Mouse (Mus musculus) bone marrow, adult 2 months (tissue): ENCODE results near the gene Abhd8. TPM values are rescaled to one million over a fixed set of nuclear protein-coding genes. Genes with fewer than 3 reads are reported as not detected.

Experiments used
- H3K27ac ChIP-seq: fragments of 200-500 bp; 2 replicates; pipeline ENCODE4 v1.5.1; 2012; ENCODE audit warnings: low read depth, mild to moderate bottlenecking, control low read depth, inconsistent platforms, low read length; ENCODE audit not compliant: control insufficient read depth, poor library complexity, insufficient read depth
- H3K4me1 ChIP-seq: fragments of 200-500 bp; 2 replicates; pipeline ENCODE4 v1.6.1; 2011; ENCODE audit warnings: low read length; ENCODE audit not compliant: control insufficient read depth, insufficient read depth
- H3K4me3 ChIP-seq: fragments of 200-500 bp; replicated peaks from 2 replicates; pipeline ENCODE3; 2011; ENCODE audit warnings: mild to moderate bottlenecking, low read depth, low read length, control low read depth; ENCODE audit not compliant: control insufficient read depth
- CTCF ChIP-seq: fragments of 200-500 bp; IDR thresholded peaks from 2 replicates; pipeline ENCODE4 v1.5.1; 2011; ENCODE audit warnings: low read length, control low read depth; ENCODE audit not compliant: control insufficient read depth, insufficient read depth
- POLR2A ChIP-seq: fragments of 200-500 bp; IDR thresholded peaks from 2 replicates; pipeline ENCODE4 v1.6.1; 2011; ENCODE audit warnings: low read depth, mild to moderate bottlenecking, control low read depth, low read length, borderline replicate concordance; ENCODE audit not compliant: control insufficient read depth
- WGBS: fragments of 180-500 bp; shearing (Covaris S2); methylation state at CpG from one replicate; pipeline ENCODE4 v1.1.7; 2018; 5-methylcytosine and 5-hydroxymethylcytosine counted together
- polyA plus RNA-seq: library from polyadenylated mRNA; stranded (reverse); fragments of >200 nt; gene quantifications from 2 replicates; pipeline ENCODE4 v1.2.4, GENCODE M21; 2011; ENCODE audit warnings: low replicate concordance; ENCODE audit not compliant: missing spikeins, insufficient read depth, insufficient read length

Gene Abhd8
- polyA plus RNA-seq, 1 experiment = 9.1 TPM

DNA sequence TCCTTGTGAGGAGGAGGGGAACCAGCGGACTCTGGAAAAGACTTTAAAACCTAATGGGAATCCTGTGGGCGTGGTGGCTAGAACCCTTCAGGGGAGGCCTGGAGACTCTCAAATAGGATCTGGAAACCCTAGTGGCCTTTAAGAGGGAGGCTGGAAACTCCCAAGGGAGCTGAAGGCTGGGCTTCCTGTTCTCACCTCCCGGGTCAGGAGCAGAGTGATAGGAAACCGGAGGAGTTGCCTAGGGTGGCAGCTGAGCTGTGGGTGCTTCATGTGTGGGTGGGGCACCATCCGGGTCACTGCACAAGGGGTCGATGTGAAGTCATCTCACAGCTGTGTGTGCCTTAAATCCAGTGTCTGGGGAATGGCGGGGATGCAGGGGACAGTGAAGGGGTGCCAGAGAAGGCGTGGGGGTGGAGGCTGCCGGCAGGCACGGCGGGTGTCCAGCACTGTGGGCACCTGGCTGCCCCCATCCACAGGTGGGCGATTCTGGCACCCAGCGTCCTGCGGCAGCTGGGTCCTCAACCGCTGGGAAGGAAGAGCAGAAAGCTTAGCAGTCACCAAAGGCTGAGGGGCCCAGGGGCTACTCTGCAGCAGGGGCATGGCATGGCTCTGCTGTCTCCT is 34.5 kb upstream of the Abhd8 start:
- Histone ChIP-seq H3K4me1 (no peaks in the 10 kb centered on the region), H3K4me3 (no peak overlapping the region), H3K27ac (no peak overlapping the region; the same call in 1 of the 2 replicates)
- WGBS = 70% methylated on average over 15 of the region's 15 CpGs
- TF ChIP-seq CTCF = no peak
- TF ChIP-seq POLR2A = no peak

DNA sequence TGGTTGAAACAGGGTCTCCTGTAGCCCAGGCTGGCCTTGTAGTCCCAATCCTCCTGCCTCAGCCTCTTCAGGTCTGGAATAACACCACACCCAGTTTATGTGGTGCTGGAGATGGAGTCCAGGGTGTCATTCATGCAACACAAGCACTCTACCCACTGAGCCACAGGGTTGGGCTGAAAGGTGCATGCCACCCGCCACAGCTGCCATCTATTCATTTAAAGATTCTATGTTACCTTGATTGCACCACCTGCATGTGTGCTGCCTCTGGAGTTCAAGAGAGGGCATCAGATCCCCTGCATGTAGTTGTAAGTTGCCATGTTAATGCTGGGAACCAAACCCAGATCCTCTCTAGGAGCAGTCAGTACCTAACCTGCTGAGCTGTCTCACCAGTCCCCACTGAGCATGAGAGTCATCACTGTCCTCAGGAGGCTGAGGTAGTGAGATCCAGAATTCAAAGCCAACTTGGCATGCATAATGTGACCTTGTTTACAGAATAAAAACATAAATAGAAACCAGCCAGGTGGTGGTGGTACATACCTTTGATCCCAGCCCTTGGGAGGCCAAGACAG is 33.7 kb upstream of the Abhd8 start:
- no peak overlapping the region for H3K27ac ChIP-seq
- TF ChIP-seq POLR2A (no peak), CTCF (no peak)
- 82% methylated on average over 1 of the region's 1 CpGs for WGBS
- H3K4me3 ChIP-seq = no peak overlapping the region
- no peaks in the 10 kb centered on the region for H3K4me1 ChIP-seq

DNA sequence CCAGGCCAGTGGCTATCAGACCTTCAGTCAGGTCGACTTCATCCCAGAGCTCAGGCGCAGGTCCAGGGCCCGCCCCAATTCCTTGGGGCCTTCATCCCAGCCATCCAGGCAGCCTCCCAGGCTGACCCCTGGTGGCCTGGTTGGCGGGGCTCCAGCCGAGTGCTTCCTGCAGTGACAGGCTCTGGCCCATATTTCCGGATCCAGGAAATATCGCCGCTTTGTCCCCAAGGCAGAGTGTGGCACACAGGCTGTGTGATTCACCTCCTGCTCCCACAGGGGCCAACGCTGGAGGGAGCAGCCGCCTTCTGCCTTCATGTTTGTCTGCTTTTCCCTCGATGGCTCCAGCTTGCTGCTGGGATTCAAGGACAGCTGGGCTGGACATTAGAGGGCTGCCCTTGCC is 33.0 kb upstream of the Abhd8 start:
- TF ChIP-seq POLR2A (no peak), CTCF (no peak)
- Histone ChIP-seq H3K27ac (no peak overlapping the region), H3K4me1 (no peaks in the 10 kb centered on the region), H3K4me3 (no peak overlapping the region)
- 67% methylated on average over 11 of the region's 11 CpGs for WGBS

DNA sequence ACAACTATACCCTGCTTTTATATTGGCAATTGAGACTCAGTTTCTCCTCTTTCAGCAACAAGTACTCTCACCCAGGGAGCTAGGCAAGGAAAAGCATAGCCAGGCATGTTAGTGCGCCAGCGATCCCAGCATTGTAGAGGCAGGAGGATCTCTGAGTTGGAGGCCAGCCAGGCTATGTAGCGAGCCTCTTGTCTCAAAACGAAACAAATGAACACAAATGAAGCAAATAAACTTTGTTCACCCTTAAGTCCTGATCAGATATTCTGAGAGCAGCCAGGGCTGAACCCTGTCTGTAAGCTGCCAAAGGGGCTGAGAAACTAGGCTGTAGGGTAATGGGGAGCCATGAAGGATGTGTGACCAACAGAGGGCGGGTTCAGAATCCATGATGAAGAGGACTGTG is 32.4 kb upstream of the Abhd8 start:
- 83% methylated on average over 5 of the region's 5 CpGs for WGBS
- Histone ChIP-seq H3K4me3 (no peak overlapping the region), H3K4me1 (no peaks in the 10 kb centered on the region), H3K27ac (no peak overlapping the region)
- no peak for TF ChIP-seq POLR2A

DNA sequence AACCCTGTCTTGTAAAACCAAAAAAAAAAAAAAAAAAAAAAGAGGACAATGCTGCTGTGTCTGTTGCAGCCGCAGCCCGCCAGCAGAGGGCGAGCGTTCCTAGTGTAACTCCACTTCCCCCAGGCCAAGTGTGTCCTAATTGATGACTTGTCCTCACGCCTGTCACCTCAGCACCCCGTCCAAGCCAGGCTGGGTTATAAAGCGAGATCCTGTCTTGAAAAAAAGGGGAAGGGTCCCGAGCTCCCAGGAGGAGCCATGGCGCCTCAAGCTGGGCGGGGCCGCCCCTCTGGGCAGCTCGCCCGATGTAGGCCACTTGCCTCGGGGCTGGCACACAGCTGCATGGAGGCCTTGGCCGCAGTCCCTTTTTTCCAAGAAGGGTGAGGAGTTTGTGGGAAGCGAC is 31.6 kb upstream of the Abhd8 start:
- TF ChIP-seq POLR2A (0 out of 2 replicates have a peak, but pooled peaks have one; percentile 27), CTCF (peak; percentile 82)
- H3K27ac ChIP-seq = no peak overlapping the region
- WGBS = 29% methylated on average over 16 of the region's 16 CpGs
- H3K4me3 ChIP-seq = no peak overlapping the region
- H3K4me1 ChIP-seq = no peaks in the 10 kb centered on the region

DNA sequence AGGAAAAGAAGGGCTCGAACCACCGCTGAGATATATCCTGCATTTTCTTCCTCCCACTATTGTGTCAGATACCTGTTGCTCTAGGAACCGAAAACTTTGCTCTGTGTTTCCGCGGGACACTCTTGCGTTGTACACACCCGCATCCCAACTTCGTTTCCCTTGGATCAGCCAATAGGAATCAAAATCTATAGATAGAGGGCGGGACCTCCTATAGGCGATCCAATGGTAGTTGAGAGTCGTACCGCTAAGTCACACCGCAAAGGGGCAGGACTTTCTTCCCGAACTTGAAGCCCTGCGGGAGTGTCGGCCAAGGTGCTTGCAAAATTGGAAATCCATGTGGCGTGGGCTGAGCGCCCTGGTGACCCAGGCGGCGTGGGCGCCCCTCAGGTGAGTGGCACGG is 25.0 kb upstream of the Abhd8 start:
- H3K27ac ChIP-seq = peak overlapping the region; percentile 69; the same call in 1 of the 2 replicates
- TF ChIP-seq POLR2A = no peak
- no peak for TF ChIP-seq CTCF
- H3K4me3 ChIP-seq = peak overlapping the region; percentile 85
- peaks cover 3% of the 10 kb centered on the region for H3K4me1 ChIP-seq
- WGBS = under 1% methylated on average over 22 of the region's 22 CpGs

DNA sequence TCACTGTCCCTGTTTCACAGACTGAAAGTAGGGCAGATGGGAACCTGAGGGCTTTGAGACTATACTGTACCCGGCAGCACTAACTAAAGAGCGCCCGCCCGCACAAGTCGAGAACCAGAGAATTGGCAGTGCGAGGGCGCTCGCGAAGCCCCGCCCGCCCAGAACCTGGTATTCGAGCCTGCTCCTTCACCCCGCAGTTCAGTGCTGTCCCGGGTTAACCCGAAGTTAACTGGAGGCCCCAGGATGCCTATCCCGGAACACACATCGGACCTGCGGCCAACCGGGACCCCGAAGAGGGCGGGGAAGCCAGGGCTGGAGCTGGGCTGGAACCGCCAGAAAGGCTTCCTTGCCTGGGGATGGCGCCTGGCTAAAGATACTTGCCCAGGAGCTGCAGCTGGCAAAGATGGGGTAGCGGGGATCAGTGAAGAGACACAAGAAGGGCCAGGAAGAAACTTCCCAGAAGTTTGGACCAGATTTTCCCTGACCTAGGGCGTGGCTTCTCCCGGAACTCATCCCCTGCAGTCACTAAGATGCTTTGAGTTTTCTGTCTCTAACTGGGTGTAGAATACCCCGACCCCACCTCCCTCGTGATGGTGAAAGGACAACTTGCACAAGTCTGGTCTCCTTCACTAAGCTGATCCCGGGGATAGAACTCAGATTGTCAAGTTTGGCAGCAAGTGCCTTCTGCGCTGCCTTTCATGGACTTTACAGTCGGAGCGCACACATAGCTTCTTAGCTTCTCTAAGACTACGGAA is 24.4 kb upstream of the Abhd8 start, which contains the start of gene Gtpbp3:
TSS of gene Gtpbp3 (plus strand) at position 413 of the 755 bp plus-strand sequence.
- peak within 1 kb of the TSS; percentile 85 for H3K4me3 ChIP-seq
- H3K4me1 ChIP-seq = peaks cover 3% of the 10 kb centered on the region
- TF ChIP-seq POLR2A (no peak; the same call in 1 of the 2 replicates), CTCF (no peak)
- H3K27ac ChIP-seq = peak within 1 kb of the TSS; percentile 69
- WGBS = under 1% methylated on average over 33 of the region's 33 CpGs

DNA sequence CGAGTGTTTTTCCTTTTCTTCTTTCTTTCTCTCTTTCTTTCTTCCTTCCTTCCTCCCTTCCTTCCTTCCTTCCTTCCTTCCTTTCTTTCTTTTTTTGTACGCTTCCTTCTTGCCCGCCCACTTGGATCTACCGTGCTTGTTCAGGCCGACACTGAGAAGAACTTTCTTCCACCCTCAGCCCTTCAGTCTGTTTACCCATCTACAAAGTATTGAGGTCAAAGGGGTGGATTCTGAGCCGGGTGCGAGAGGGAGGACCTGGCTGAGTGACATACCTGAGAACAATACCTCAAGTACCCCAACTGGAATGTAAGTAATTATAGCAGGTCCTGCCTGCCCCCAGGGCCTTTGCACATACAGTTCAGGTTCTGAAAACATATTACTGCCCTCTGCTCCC is 22.7 kb upstream of the Abhd8 start:
- Histone ChIP-seq H3K4me3 (no peak overlapping the region), H3K27ac (no peak overlapping the region), H3K4me1 (peaks cover 3% of the 10 kb centered on the region)
- TF ChIP-seq POLR2A (no peak), CTCF (no peak)
- WGBS = 15% methylated on average over 7 of the region's 7 CpGs
